Mouse (Mus musculus): ENCODE measurements around the gene Adcy1. TPM values are rescaled to one million over a fixed set of nuclear protein-coding genes. Genes with fewer than 3 reads are reported as not detected.

Adcy1 gene
- polyA plus RNA-seq (2016; fragmentation: Nextera tagmentation; extraction: Ambion mirVana) = 0.81 and 0.89 TPM in 2 replicates

- H3K36me3 ChIP-seq = no peaks in the 10 kb centered on the region
- peak; percentile 21; the same call in 1 of the 2 replicates for ATAC-seq (ENCODE audit: insufficient number of reproducible peaks, insufficient read depth, low FRiP score, low TSS enrichment, low read depth)
- H3K4me3 ChIP-seq (replicated peaks) = peak within 1 kb of the TSS; percentile 57
- under 1% methylated on average over 28 of the region's 69 CpGs for WGBS
- H3K27ac ChIP-seq = no peak within 1 kb of the TSS
- H3K9ac ChIP-seq (replicated peaks) = peak within 1 kb of the TSS; percentile 60
- H3K4me1 ChIP-seq (replicated peaks) = peaks cover 23% of the 10 kb centered on the region
- peaks cover 95% of the 10 kb centered on the region for H3K27me3 ChIP-seq
- H3K9me3 ChIP-seq = no peaks in the 10 kb centered on the region
- peak within 1 kb of the TSS; percentile 92 for H3K4me2 ChIP-seq
Measured at GRCm38 (mm10) chr11:7063001-7063584, at the start of gene Adcy1. Gene Adcy1, plus strand, starts transcription at chr11:7063489.

- no peak overlapping the region for H3K4me3 ChIP-seq (replicated peaks)
- no peaks in the 10 kb centered on the region for H3K36me3 ChIP-seq
- WGBS = 84% methylated on average over 12 of the region's 12 CpGs
- no peak for ATAC-seq (ENCODE audit: insufficient number of reproducible peaks, insufficient read depth, low FRiP score, low TSS enrichment, low read depth)
- H3K27me3 ChIP-seq = no peaks in the 10 kb centered on the region
- no peak overlapping the region for H3K27ac ChIP-seq
- no peak overlapping the region for H3K4me2 ChIP-seq
- no peaks in the 10 kb centered on the region for H3K9me3 ChIP-seq
- no peaks in the 10 kb centered on the region for H3K4me1 ChIP-seq (replicated peaks)
- H3K9ac ChIP-seq (replicated peaks) = no peak overlapping the region
Measured at GRCm38 (mm10) chr11:7016907-7017306, 46.4 kb upstream of the Adcy1 start.

- Histone ChIP-seq H3K9ac (replicated peaks) (no peak overlapping the region), H3K36me3 (no peaks in the 10 kb centered on the region), H3K4me2 (no peak overlapping the region), H3K27me3 (no peaks in the 10 kb centered on the region), H3K4me3 (replicated peaks) (no peak overlapping the region), H3K4me1 (replicated peaks) (no peaks in the 10 kb centered on the region), H3K27ac (no peak overlapping the region), H3K9me3 (no peaks in the 10 kb centered on the region)
- no peak for ATAC-seq (ENCODE audit: insufficient number of reproducible peaks, insufficient read depth, low FRiP score, low TSS enrichment, low read depth)
- 91% methylated on average over 5 of the region's 5 CpGs for WGBS
Measured at GRCm38 (mm10) chr11:7018078-7018477, 45.2 kb upstream of the Adcy1 start.

- no peak for ATAC-seq (ENCODE audit: insufficient number of reproducible peaks, insufficient read depth, low FRiP score, low TSS enrichment, low read depth)
- H3K27me3 ChIP-seq = no peaks in the 10 kb centered on the region
- H3K9ac ChIP-seq (replicated peaks) = no peak overlapping the region
- H3K4me1 ChIP-seq (replicated peaks) = no peaks in the 10 kb centered on the region
- no peak overlapping the region for H3K4me2 ChIP-seq
- H3K36me3 ChIP-seq = no peaks in the 10 kb centered on the region
- H3K27ac ChIP-seq = no peak overlapping the region
- no peak overlapping the region for H3K4me3 ChIP-seq (replicated peaks)
- no peaks in the 10 kb centered on the region for H3K9me3 ChIP-seq
- WGBS = 84% methylated on average over 7 of the region's 7 CpGs
Measured at GRCm38 (mm10) chr11:7019006-7019525, 44.2 kb upstream of the Adcy1 start.

- H3K9me3 ChIP-seq = no peaks in the 10 kb centered on the region
- no peak overlapping the region for H3K27ac ChIP-seq
- H3K27me3 ChIP-seq = no peaks in the 10 kb centered on the region
- ATAC-seq (ENCODE audit: insufficient number of reproducible peaks, insufficient read depth, low FRiP score, low TSS enrichment, low read depth) = no peak
- no peaks in the 10 kb centered on the region for H3K36me3 ChIP-seq
- no peak overlapping the region for H3K4me2 ChIP-seq
- WGBS = 64% methylated on average over 2 of the region's 2 CpGs
- H3K4me3 ChIP-seq (replicated peaks) = no peak overlapping the region
- H3K4me1 ChIP-seq (replicated peaks) = no peaks in the 10 kb centered on the region
- H3K9ac ChIP-seq (replicated peaks) = no peak overlapping the region
Measured at GRCm38 (mm10) chr11:7033063-7033462, 30.2 kb upstream of the Adcy1 start.

GRCm38 (mm10) chr11:7039722-7040121 is 23.6 kb upstream of the Adcy1 start:
- H3K27ac ChIP-seq = no peak overlapping the region
- H3K9me3 ChIP-seq = no peaks in the 10 kb centered on the region
- H3K9ac ChIP-seq (replicated peaks) = no peak overlapping the region
- H3K4me2 ChIP-seq = no peak overlapping the region
- peaks cover 5% of the 10 kb centered on the region; the same call in 1 of the 2 replicates for H3K27me3 ChIP-seq
- 17% methylated on average over 7 of the region's 7 CpGs for WGBS
- no peak overlapping the region for H3K4me3 ChIP-seq (replicated peaks)
- no peak for ATAC-seq (ENCODE audit: insufficient number of reproducible peaks, insufficient read depth, low FRiP score, low TSS enrichment, low read depth)
- H3K36me3 ChIP-seq = no peaks in the 10 kb centered on the region
- H3K4me1 ChIP-seq (replicated peaks) = no peaks in the 10 kb centered on the region

- Histone ChIP-seq H3K27me3 (peaks cover 5% of the 10 kb centered on the region; the same call in 1 of the 2 replicates), H3K4me3 (replicated peaks) (no peak overlapping the region), H3K9me3 (no peaks in the 10 kb centered on the region), H3K36me3 (no peaks in the 10 kb centered on the region), H3K27ac (no peak overlapping the region), H3K9ac (replicated peaks) (no peak overlapping the region), H3K4me1 (replicated peaks) (no peaks in the 10 kb centered on the region), H3K4me2 (no peak overlapping the region)
- 32% methylated on average over 6 of the region's 6 CpGs for WGBS
- ATAC-seq (ENCODE audit: insufficient number of reproducible peaks, insufficient read depth, low FRiP score, low TSS enrichment, low read depth) = no peak
Measured at GRCm38 (mm10) chr11:7040801-7041200, 22.5 kb upstream of the Adcy1 start.

- H3K9ac ChIP-seq (replicated peaks) = no peak overlapping the region
- H3K4me1 ChIP-seq (replicated peaks) = no peaks in the 10 kb centered on the region
- no peak for ATAC-seq (ENCODE audit: insufficient number of reproducible peaks, insufficient read depth, low FRiP score, low TSS enrichment, low read depth)
- no peak overlapping the region for H3K4me3 ChIP-seq (replicated peaks)
- no peak overlapping the region for H3K4me2 ChIP-seq
- H3K27me3 ChIP-seq = no peaks in the 10 kb centered on the region
- no peak overlapping the region for H3K27ac ChIP-seq
- no peaks in the 10 kb centered on the region for H3K9me3 ChIP-seq
- H3K36me3 ChIP-seq = no peaks in the 10 kb centered on the region
- 85% methylated on average over 2 of the region's 2 CpGs for WGBS
Measured at GRCm38 (mm10) chr11:7047176-7047575, 16.1 kb upstream of the Adcy1 start.

- Histone ChIP-seq H3K4me1 (replicated peaks) (no peaks in the 10 kb centered on the region), H3K27me3 (no peaks in the 10 kb centered on the region), H3K4me2 (no peak overlapping the region), H3K27ac (no peak overlapping the region), H3K36me3 (no peaks in the 10 kb centered on the region), H3K4me3 (replicated peaks) (no peak overlapping the region), H3K9me3 (no peaks in the 10 kb centered on the region), H3K9ac (replicated peaks) (no peak overlapping the region)
- no peak for ATAC-seq (ENCODE audit: insufficient number of reproducible peaks, insufficient read depth, low FRiP score, low TSS enrichment, low read depth)
Measured at GRCm38 (mm10) chr11:7047584-7047983, 15.7 kb upstream of the Adcy1 start.

- no peak overlapping the region for H3K4me2 ChIP-seq
Measured at GRCm38 (mm10) chr11:7053710-7054109, 9.6 kb upstream of the Adcy1 start.

GRCm38 (mm10) chr11:7054662-7055265 is 8.5 kb upstream of the Adcy1 start:
- no peaks in the 10 kb centered on the region for H3K9me3 ChIP-seq
- 80% methylated on average over 6 of the region's 6 CpGs for WGBS
- H3K9ac ChIP-seq (replicated peaks) = no peak overlapping the region
- H3K27me3 ChIP-seq = peaks cover 53% of the 10 kb centered on the region
- peaks cover 14% of the 10 kb centered on the region for H3K4me1 ChIP-seq (replicated peaks)
- no peak overlapping the region for H3K4me2 ChIP-seq
- H3K4me3 ChIP-seq (replicated peaks) = no peak overlapping the region
- no peaks in the 10 kb centered on the region for H3K36me3 ChIP-seq
- no peak for ATAC-seq (ENCODE audit: insufficient number of reproducible peaks, insufficient read depth, low FRiP score, low TSS enrichment, low read depth)
- H3K27ac ChIP-seq = no peak overlapping the region

More at GRCm38 (mm10) chr11:7053710-7054109, 9.6 kb upstream of the Adcy1 start:
- Histone ChIP-seq H3K27me3 (peaks cover 43% of the 10 kb centered on the region), H3K4me3 (replicated peaks) (no peak overlapping the region), H3K27ac (no peak overlapping the region), H3K9ac (replicated peaks) (no peak overlapping the region), H3K9me3 (no peaks in the 10 kb centered on the region), H3K4me1 (replicated peaks) (peaks cover 14% of the 10 kb centered on the region), H3K36me3 (no peaks in the 10 kb centered on the region)
- no peak for ATAC-seq (ENCODE audit: insufficient number of reproducible peaks, insufficient read depth, low FRiP score, low TSS enrichment, low read depth)
- 82% methylated on average over 4 of the region's 4 CpGs for WGBS

Measured in limb, embryonic 12.5 days (tissue).